Mouse (Mus musculus) C2C12 (cell line): Measurements from ENCODE around the gene 3110021N24Rik. TPM values are rescaled to one million over a fixed set of nuclear protein-coding genes. Genes with fewer than 3 reads are reported as not detected.
"Not testable (repeated sequence)": the region's sequence is repeated elsewhere in the genome, so short reads cannot be mapped to it uniquely, and the experiment has no call there.

Source experiments
- H3K27me3 ChIP-seq: one replicate; pipeline ENCODE4 v1.6.1; 2011; ENCODE audit not compliant: control insufficient read depth, insufficient read depth, insufficient read length
- H3K36me3 ChIP-seq: one replicate; pipeline ENCODE4 v1.6.1; 2011; ENCODE audit not compliant: control insufficient read depth, insufficient read depth
- H3K4me3 ChIP-seq: one replicate; pipeline ENCODE4 v1.5.1; 2011; ENCODE audit warnings: mild to moderate bottlenecking, control low read depth; ENCODE audit not compliant: poor library complexity, insufficient read depth, severe bottlenecking
- H3K79me2 ChIP-seq: one replicate; pipeline ENCODE4 v1.6.1; 2011; ENCODE audit not compliant: control insufficient read depth, insufficient read depth
- H3K79me3 ChIP-seq: one replicate; pipeline ENCODE4 v1.6.1; 2011; ENCODE audit warnings: low read depth, control low read depth
- H3ac ChIP-seq: one replicate; pipeline ENCODE3; 2011; ENCODE audit warnings: low read depth; ENCODE audit not compliant: control insufficient read depth, insufficient read length
- CEBPB ChIP-seq: IDR thresholded peaks from one replicate; pipeline ENCODE4 v1.6.1; 2011; ENCODE audit warnings: low read depth, mild to moderate bottlenecking, control low read depth, moderate library complexity
- CTCF ChIP-seq: IDR thresholded peaks from one replicate; pipeline ENCODE4 v1.5.1; 2011; ENCODE audit not compliant: control insufficient read depth, insufficient read depth, insufficient read length
- FOSL1 ChIP-seq: IDR thresholded peaks from one replicate; pipeline ENCODE4 v1.8.0; 2011; ENCODE audit warnings: mild to moderate bottlenecking, low read length; ENCODE audit not compliant: poor library complexity, insufficient read depth, severe bottlenecking
- MAX ChIP-seq: IDR thresholded peaks from one replicate; pipeline ENCODE4 v1.6.1; 2011; ENCODE audit warnings: mild to moderate bottlenecking, control low read depth
- MYOD1 ChIP-seq: IDR thresholded peaks from one replicate; pipeline ENCODE4 v1.6.1; 2011; ENCODE audit warnings: low read depth; ENCODE audit not compliant: control insufficient read depth, insufficient read length
- MYOG ChIP-seq: IDR thresholded peaks from one replicate; pipeline ENCODE4 v1.6.1; 2011; ENCODE audit not compliant: control insufficient read depth, insufficient read length; ENCODE audit errors: extremely low read depth
- USF1 ChIP-seq: IDR thresholded peaks from one replicate; pipeline ENCODE4 v1.6.1; 2011; ENCODE audit warnings: low read depth, mild to moderate bottlenecking, control low read depth, moderate library complexity
- long read RNA-seq, 2 experiments: library from polyadenylated mRNA; unstranded; transcript quantifications; one replicate each; pipeline ENCODE4 v2.0.0; 2019 to 2020
- polyA plus RNA-seq: library from polyadenylated mRNA; unstranded; fragments of >200 nt; fragmentation: generic; extraction: Trizol; gene quantifications from one replicate; pipeline ENCODE4 v1.2.1, GENCODE M21; 2012; ENCODE audit warnings: missing spikeins

3110021N24Rik gene
- polyA plus RNA-seq, result not detected
- long read RNA-seq, experiment 1, result 0 reads
- long read RNA-seq, experiment 2, result 0 reads

DNA sequence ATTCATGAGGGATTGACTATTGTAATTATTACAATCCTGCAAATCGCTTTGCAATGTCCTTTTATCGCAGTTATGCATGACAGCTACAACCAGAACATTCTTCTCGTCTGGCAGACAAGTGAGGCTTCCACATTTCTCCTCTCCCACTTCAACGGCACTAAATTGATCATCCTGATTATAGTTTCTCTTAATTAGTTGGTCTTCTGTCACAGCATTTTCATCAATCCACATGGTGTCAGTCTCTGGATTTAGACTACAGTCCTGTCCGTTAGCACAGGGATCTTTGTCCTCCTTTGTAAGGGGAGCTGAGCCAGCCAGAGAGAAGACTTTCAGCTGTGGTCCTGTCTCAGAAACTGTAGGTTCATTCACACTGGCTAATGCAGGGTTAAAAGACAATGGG, at the start of gene 3110021N24Rik:
TSS of gene 3110021N24Rik (plus strand) at position 301 of the 400 bp plus-strand sequence.
- Histone ChIP-seq H3ac (no peak within 1 kb of the TSS), H3K79me2 (no peaks in the 10 kb centered on the region), H3K36me3 (peaks cover 6% of the 10 kb centered on the region), H3K27me3 (no peaks in the 10 kb centered on the region), H3K79me3 (no peaks in the 10 kb centered on the region), H3K4me3 (no peak within 1 kb of the TSS)
- TF ChIP-seq CTCF (no peak), USF1 (no peak), MYOD1 (no peak), FOSL1 (no peak), CEBPB (no peak), MAX (no peak), MYOG (no peak)

DNA sequence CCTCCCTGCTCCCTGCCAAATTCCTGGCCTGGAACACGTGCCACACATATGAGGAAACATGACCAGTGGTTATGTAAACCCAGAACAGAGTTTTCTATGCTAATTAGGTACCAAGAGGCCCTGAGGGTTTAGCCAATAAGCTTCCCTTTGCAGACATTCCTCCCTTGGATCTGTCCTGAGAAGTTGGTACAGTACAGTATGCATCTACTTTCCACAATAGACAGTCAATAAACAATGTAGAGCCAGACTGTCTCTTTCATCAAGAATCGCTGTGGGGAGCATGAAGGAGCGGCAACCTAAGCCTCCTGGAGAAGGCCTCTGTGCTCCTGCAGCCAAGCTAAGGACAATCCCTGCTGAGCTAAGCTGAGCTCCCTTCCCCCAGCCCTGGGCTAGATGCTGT, 33.3 kb upstream of the 3110021N24Rik start:
- Histone ChIP-seq H3K79me3 (no peaks in the 10 kb centered on the region), H3K36me3 (peaks cover 12% of the 10 kb centered on the region), H3K27me3 (no peaks in the 10 kb centered on the region), H3ac (no peak overlapping the region), H3K79me2 (no peaks in the 10 kb centered on the region), H3K4me3 (no peak overlapping the region)
- no peak for TF ChIP-seq CEBPB
- no peak for TF ChIP-seq CTCF
- TF ChIP-seq FOSL1, result no peak
- TF ChIP-seq USF1, result no peak
- TF ChIP-seq MAX, result no peak
- no peak for TF ChIP-seq MYOD1
- TF ChIP-seq MYOG, result no peak

DNA sequence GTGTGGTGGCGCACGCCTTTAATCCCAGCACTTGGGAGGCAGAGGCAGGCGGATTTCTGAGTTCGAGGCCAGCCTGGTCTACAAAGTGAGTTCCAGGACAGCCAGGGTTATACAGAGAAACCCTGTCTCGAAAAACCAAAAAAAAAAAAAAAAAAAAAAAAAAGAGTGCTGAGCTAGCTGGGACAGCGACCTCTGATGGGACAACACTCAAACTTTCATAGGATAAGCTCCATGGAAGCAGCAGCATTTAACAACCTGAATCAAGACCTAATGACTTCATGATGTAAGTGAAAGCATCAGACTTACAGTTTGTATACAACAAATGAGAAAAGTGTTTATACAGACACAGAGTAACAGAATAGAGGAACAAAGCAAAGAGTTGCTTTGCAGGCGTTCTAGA, 32.4 kb upstream of the 3110021N24Rik start:
- not testable (repeated sequence) for H3K27me3 ChIP-seq, H3K36me3 ChIP-seq, H3ac ChIP-seq

DNA sequence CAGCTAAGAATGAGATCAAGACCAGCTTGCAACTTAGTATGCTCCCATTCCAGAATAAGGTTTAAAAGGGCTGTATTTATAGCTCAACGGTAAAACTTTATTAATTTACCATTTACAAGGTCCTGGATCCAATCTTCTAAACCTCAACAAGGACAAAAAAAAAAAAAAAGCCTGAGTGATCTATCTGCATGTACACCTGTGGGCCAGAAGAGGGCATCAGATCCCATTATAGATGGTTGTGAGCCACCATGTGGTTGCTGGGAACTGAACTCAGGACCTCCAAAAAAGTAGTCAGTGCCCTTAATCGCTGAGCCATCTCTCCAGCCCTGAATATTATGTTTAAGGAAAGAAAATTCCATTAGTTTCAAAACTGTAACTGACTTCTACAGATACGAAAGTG, 29.0 kb upstream of the 3110021N24Rik start:
- peaks cover 6% of the 10 kb centered on the region for H3K36me3 ChIP-seq
- H3K27me3 ChIP-seq, result no peaks in the 10 kb centered on the region
- H3K79me2 ChIP-seq, result no peaks in the 10 kb centered on the region
- H3K79me3 ChIP-seq, result no peaks in the 10 kb centered on the region
- H3K4me3 ChIP-seq, result no peak overlapping the region
- H3ac ChIP-seq, result no peak overlapping the region
- TF ChIP-seq CEBPB, result no peak
- TF ChIP-seq USF1, result no peak
- TF ChIP-seq MYOD1, result no peak
- no peak for TF ChIP-seq MYOG
- no peak for TF ChIP-seq CTCF

More for the DNA sequence above, 32.4 kb upstream of the 3110021N24Rik start:
- H3K4me3 ChIP-seq, H3K79me3 ChIP-seq, H3K79me2 ChIP-seq: not testable (repeated sequence)

DNA sequence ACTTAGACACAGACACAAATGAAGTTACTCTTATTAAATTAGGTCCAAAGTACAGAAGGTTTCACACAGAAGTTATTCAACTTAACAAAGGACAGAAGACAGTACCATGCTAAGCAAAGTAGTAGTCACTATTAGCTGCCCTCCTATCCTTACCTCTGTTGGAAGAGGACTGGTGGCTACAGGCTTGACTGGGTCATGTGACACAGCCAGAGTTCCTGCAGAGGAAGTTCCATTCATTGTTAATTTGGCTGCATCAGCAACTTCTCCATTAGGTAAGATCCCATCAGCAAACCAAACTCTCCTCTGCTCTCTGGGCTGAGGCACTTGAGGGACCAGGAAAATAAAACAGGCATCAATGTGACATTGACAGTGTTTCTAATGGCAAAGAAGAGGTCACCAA, 28.0 kb upstream of the 3110021N24Rik start:
- Histone ChIP-seq H3K4me3 (no peak overlapping the region), H3K27me3 (no peaks in the 10 kb centered on the region), H3K79me3 (no peaks in the 10 kb centered on the region), H3K79me2 (no peaks in the 10 kb centered on the region), H3ac (no peak overlapping the region), H3K36me3 (peaks cover 6% of the 10 kb centered on the region)
- TF ChIP-seq FOSL1 (no peak), USF1 (peak; percentile 51)

DNA sequence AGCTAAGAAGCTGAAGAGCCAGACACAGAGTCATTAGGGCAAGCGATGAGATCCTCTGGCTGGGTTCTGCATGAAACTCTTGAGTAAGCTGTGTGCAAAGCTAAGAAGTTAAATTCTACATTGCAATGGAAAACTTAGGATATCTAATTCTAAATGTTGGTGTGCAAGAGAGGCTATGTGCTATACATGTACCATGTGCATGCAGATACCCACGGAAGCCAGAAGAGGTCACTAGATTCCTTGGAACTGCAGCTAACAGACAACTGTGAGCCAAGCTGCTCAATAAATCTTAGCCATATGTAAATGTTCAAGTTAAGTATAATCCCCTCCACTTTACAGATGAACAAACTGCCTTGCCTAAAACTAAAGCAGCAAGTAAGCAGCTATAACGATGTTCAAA, 22.5 kb upstream of the 3110021N24Rik start:
- TF ChIP-seq FOSL1 (no peak), CTCF (peak; percentile 13), MYOG (no peak), MAX (no peak), USF1 (no peak)
- no peaks in the 10 kb centered on the region for H3K27me3 ChIP-seq
- no peaks in the 10 kb centered on the region for H3K36me3 ChIP-seq
- H3ac ChIP-seq, result no peak overlapping the region
- no peak overlapping the region for H3K4me3 ChIP-seq
- no peaks in the 10 kb centered on the region for H3K79me2 ChIP-seq
- no peaks in the 10 kb centered on the region for H3K79me3 ChIP-seq

DNA sequence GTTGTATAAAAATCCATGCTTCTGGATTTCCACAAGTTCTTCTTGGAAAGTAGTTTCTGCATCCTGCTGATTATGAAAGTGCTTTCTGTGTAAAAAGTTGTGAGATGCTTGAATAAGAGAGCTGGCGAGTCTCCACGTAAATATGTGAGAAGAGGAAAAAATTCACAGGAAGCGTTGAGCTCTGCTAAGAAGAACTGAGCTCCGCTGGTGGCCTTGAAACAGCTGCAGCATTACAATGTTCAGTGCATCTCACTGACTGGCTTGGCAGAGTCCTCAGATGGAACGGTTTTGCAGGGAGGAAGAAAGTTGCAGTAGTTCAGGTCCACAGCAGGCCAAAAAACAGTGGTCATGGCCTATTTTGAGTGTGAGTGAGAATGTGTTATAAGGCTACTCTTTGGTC, 11.2 kb upstream of the 3110021N24Rik start:
- no peak overlapping the region for H3K4me3 ChIP-seq
- no peaks in the 10 kb centered on the region for H3K79me3 ChIP-seq
- TF ChIP-seq CEBPB (no peak), USF1 (no peak), MAX (no peak), CTCF (no peak), MYOD1 (no peak), MYOG (no peak), FOSL1 (no peak)
- H3ac ChIP-seq, result no peak overlapping the region
- H3K27me3 ChIP-seq, result no peaks in the 10 kb centered on the region
- no peaks in the 10 kb centered on the region for H3K36me3 ChIP-seq
- no peaks in the 10 kb centered on the region for H3K79me2 ChIP-seq
